ENCODE assay signal across 12 mouse cellular contexts in the genomic region with DNA sequence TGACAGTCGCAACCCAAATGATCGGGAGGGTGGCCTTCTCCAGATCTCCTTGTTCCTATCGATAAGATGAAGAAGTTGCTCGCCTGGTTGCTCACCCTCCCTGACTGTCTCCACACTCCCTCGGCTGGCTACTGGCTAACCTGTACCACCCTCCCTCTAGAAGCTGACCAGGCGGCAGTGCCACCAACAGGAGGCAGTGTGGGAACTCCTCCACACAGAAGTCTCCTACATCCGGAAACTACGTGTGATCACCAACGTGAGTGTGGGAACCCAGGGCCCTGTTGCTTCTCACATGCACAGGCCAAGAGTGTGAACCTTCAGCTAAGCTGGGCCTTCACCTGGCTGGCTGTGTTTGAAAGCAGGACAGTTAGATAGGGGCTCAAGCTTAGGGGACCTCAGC. TPM values are rescaled to one million over a fixed set of nuclear protein-coding genes. Genes with fewer than 3 reads are reported as not detected.
DNase-seq lines count a peak whose midpoint lies in the region; ATAC-seq and TF ChIP-seq lines count a peak whose summit lies in the region.
"Had no signal": no experiment of that assay in that cellular context is flagged by ENCODE, and none has a peak within 500 bp of the region (broad histone marks: within the 10 kb centered on the region; RNA-seq: fewer than 3 reads in every experiment).

No protein-coding gene starts in this region.

- no peak overlapping the region for H3K9ac ChIP-seq in heart, embryonic 11.5 days (ENCODE audit: low read depth, low read length)
- H3K9ac ChIP-seq in embryonic facial prominence, embryonic 14.5 days (ENCODE audit: low read depth, low read length) = no peak overlapping the region
- no peak overlapping the region for H3K9ac ChIP-seq in midbrain, embryonic 16.5 days (ENCODE audit: low read depth, low read length)

- no peaks in the 10 kb centered on the region for H3K9me3 ChIP-seq in heart, embryonic 11.5 days (replicated peaks; ENCODE audit: control insufficient read depth, low read length)
- no peaks in the 10 kb centered on the region for H3K9me3 ChIP-seq in E14TG2a.4 (ENCODE audit: low read length)
- no peaks in the 10 kb centered on the region for H3K9me3 ChIP-seq in embryonic facial prominence, embryonic 14.5 days (ENCODE audit: control insufficient read depth, low read length)
- H3K9me3 ChIP-seq in midbrain, embryonic 16.5 days (replicated peaks; ENCODE audit: control insufficient read depth, low read length, poor library complexity, severe bottlenecking) = no peaks in the 10 kb centered on the region
- H3K9me3 ChIP-seq: G1E; megakaryocyte, embryonic 14.5 days had no signal

- H3K4me3 ChIP-seq in heart, embryonic 11.5 days (ENCODE audit: low read depth, low read length) = no peak overlapping the region
- H3K4me3 ChIP-seq in E14TG2a.4 (replicated peaks; ENCODE audit: low read length) = peak overlapping the region; percentile 35
- no peak overlapping the region for H3K4me3 ChIP-seq in embryonic facial prominence, embryonic 14.5 days (ENCODE audit: low read depth, low read length)
- no peak overlapping the region for H3K4me3 ChIP-seq in midbrain, embryonic 16.5 days (ENCODE audit: low read depth, low read length)
- no peak overlapping the region for H3K4me3 ChIP-seq in cerebellum, adult 2 months (replicated peaks; ENCODE audit: insufficient read depth, low read depth, low read length)
- H3K4me3 ChIP-seq: megakaryocyte, embryonic 14.5 days had no signal

- H3K4me1 ChIP-seq in heart, embryonic 11.5 days (ENCODE audit: control insufficient read depth, insufficient read depth, low read length) = peaks cover 10% of the 10 kb centered on the region; the same call in 1 of the 2 replicates
- H3K4me1 ChIP-seq in E14TG2a.4 (replicated peaks; ENCODE audit: low read depth, low read length) = peaks cover 69% of the 10 kb centered on the region
- H3K4me1 ChIP-seq in embryonic facial prominence, embryonic 14.5 days (ENCODE audit: control insufficient read depth, insufficient read depth, low read length) = 0 out of 2 replicates have a peak, but pooled peaks cover 14% of the 10 kb centered on the region
- peaks cover 16% of the 10 kb centered on the region for H3K4me1 ChIP-seq in midbrain, embryonic 16.5 days (ENCODE audit: control insufficient read depth, insufficient read depth, low read length)
- H3K4me1 ChIP-seq in cerebellum, adult 2 months (ENCODE audit: control insufficient read depth, insufficient read depth, low read length) = peaks cover 6% of the 10 kb centered on the region

- ATAC-seq in heart, embryonic 11.5 days (replicated peaks; ENCODE audit: insufficient number of reproducible peaks, low FRiP score, low TSS enrichment) = no peak
- ATAC-seq in embryonic facial prominence, embryonic 14.5 days (ENCODE audit: low read depth) = no peak
- no peak for ATAC-seq in frontal cortex, adult (ENCODE audit: low TSS enrichment)
- ATAC-seq in midbrain, embryonic 16.5 days = no peak

- H3K4me2 ChIP-seq in heart, embryonic 11.5 days = peak overlapping the region; percentile 90; the same call in 1 of the 2 replicates
- 0 out of 2 replicates have a peak overlapping the region, but pooled peaks have one; percentile 64 for H3K4me2 ChIP-seq in embryonic facial prominence, embryonic 14.5 days (ENCODE audit: low read depth, low read length)
- H3K4me2 ChIP-seq in midbrain, embryonic 16.5 days (ENCODE audit: low read length) = no peak overlapping the region

- no peaks in the 10 kb centered on the region for H3K27me3 ChIP-seq in heart, embryonic 11.5 days (ENCODE audit: control insufficient read depth, insufficient read depth, low read length)
- H3K27me3 ChIP-seq in E14TG2a.4 (ENCODE audit: insufficient read depth, low read length) = no peaks in the 10 kb centered on the region
- no peaks in the 10 kb centered on the region; the same call in 1 of the 2 replicates for H3K27me3 ChIP-seq in embryonic facial prominence, embryonic 14.5 days (replicated peaks; ENCODE audit: control insufficient read depth, insufficient read depth, low read length)
- no peaks in the 10 kb centered on the region for H3K27me3 ChIP-seq in midbrain, embryonic 16.5 days (ENCODE audit: control insufficient read depth, insufficient read depth, low read depth, low read length)
- H3K27me3 ChIP-seq in cerebellum, adult 2 months (ENCODE audit: control insufficient read depth, insufficient read depth, low read length) = no peaks in the 10 kb centered on the region

- DNase-seq in heart, adult 8-10 months (ENCODE audit: low spot score) = no peak
- no peak for DNase-seq in embryonic facial prominence, embryonic 14.5 days (ENCODE audit: low spot score)
- DNase-seq in liver = peak; percentile 41
- no peak for DNase-seq in cerebellum, adult 2 months

- 47% methylated on average over 9 of the region's 9 CpGs for WGBS in heart, embryonic 11.5 days (ENCODE audit: insufficient replicate concordance)
- whole genome bisulfite sequencing in embryonic facial prominence, embryonic 14.5 days = 58% methylated on average over 9 of the region's 9 CpGs
- 61% methylated on average over 9 of the region's 9 CpGs for WGBS in midbrain, embryonic 16.5 days
- 79% methylated on average over 9 of the region's 9 CpGs for WGBS in cerebellum, adult 2 months

- H3K36me3 ChIP-seq in heart, embryonic 11.5 days (ENCODE audit: control insufficient read depth, insufficient read depth, low read length) = peaks cover 15% of the 10 kb centered on the region
- H3K36me3 ChIP-seq in E14TG2a.4 (ENCODE audit: insufficient read depth, low read length) = peaks cover 91% of the 10 kb centered on the region
- H3K36me3 ChIP-seq in embryonic facial prominence, embryonic 14.5 days (ENCODE audit: control insufficient read depth, insufficient read depth, low read length) = peaks cover 79% of the 10 kb centered on the region
- 0 out of 2 replicates have a peak, but pooled peaks cover 5% of the 10 kb centered on the region for H3K36me3 ChIP-seq in midbrain, embryonic 16.5 days (ENCODE audit: control insufficient read depth, insufficient read depth, low read length)

- no peak for TF ChIP-seq POLR2A in cerebellum, adult 2 months (IDR thresholded peaks at IDR 0.05; ENCODE audit: borderline replicate concordance, insufficient read depth, low read length)

- H3K27ac ChIP-seq in heart, embryonic 11.5 days (ENCODE audit: low read depth, low read length) = no peak overlapping the region
- no peak overlapping the region for H3K27ac ChIP-seq in embryonic facial prominence, embryonic 14.5 days (replicated peaks; ENCODE audit: low read depth, low read length)
- H3K27ac ChIP-seq in midbrain, embryonic 16.5 days (ENCODE audit: low read length) = no peak overlapping the region
- no peak overlapping the region for H3K27ac ChIP-seq in cerebellum, adult 2 months (ENCODE audit: insufficient read depth, low read length)

- 0 out of 2 replicates have a peak, but pooled peaks have one; percentile 18 for TF ChIP-seq CTCF in E14TG2a.4 (conservative IDR thresholded peaks at IDR 0.05; ENCODE audit: low read length)
- no peak for TF ChIP-seq CTCF in cerebellum, adult 2 months (IDR thresholded peaks at IDR 0.05; ENCODE audit: borderline replicate concordance, insufficient read depth, low read depth, low read length)

RNA-seq across cellular contexts. Expression of a gene that starts 9.0 kb away (rescaled TPM):
- 0.27 and 0.58 TPM in 2 replicates for polyA plus RNA-seq in heart, embryonic 11.5 days (2014; fragmentation: Nextera tagmentation; extraction: Ambion mirVana)
- 1 to 10 TPM; 1.1 to 3.2 (median 1.8) TPM for total RNA-seq in heart, adult 8-10 months (2022)
- 0.65 and 1.4 TPM in 2 replicates for polyA plus RNA-seq in embryonic facial prominence, embryonic 14.5 days (2014; fragmentation: Nextera tagmentation; extraction: Ambion mirVana)
- polyA plus RNA-seq in midbrain, embryonic 16.5 days (2015; fragmentation: Nextera tagmentation; extraction: Ambion mirVana) = 0.37 and 0.83 TPM in 2 replicates
- polyA plus RNA-seq in cerebellum, adult 2 months (2012; rRNA removed) = 1.2 and 1.4 TPM in 2 replicates
- total RNA-seq: G1E had no signal
- polyA plus RNA-seq: G1E had no signal

RNA-seq across cellular contexts. Expression of a gene that starts 34.4 kb away (rescaled TPM):
- polyA plus RNA-seq in heart, embryonic 11.5 days (2014; fragmentation: Nextera tagmentation; extraction: Ambion mirVana) = 6.6 and 7.0 TPM in 2 replicates
- total RNA-seq in heart, adult 8-10 months (2022) = 10 to 100 TPM; 11.9 to 15.0 (median 14.3) TPM
- 12.0 and 13.4 TPM in 2 replicates for polyA plus RNA-seq in embryonic facial prominence, embryonic 14.5 days (2014; fragmentation: Nextera tagmentation; extraction: Ambion mirVana)
- 11.8 and 13.1 TPM in 2 replicates for polyA plus RNA-seq in midbrain, embryonic 16.5 days (2015; fragmentation: Nextera tagmentation; extraction: Ambion mirVana)
- polyA plus RNA-seq in cerebellum, adult 2 months (2012; rRNA removed) = 11.1 and 11.8 TPM in 2 replicates

RNA-seq across cellular contexts. Expression of a gene that starts 45.4 kb away (rescaled TPM):
- 0.90 and 1.3 TPM in 2 replicates for polyA plus RNA-seq in heart, embryonic 11.5 days (2014; fragmentation: Nextera tagmentation; extraction: Ambion mirVana)
- 1 to 10 TPM; 2.6 to 3.5 (median 3.0) TPM for total RNA-seq in heart, adult 8-10 months (2022)
- polyA plus RNA-seq in embryonic facial prominence, embryonic 14.5 days (2014; fragmentation: Nextera tagmentation; extraction: Ambion mirVana) = 4.2 and 4.4 TPM in 2 replicates
- polyA plus RNA-seq in midbrain, embryonic 16.5 days (2015; fragmentation: Nextera tagmentation; extraction: Ambion mirVana) = 0.14 and 0.25 TPM in 2 replicates
- 7.1 and 8.3 TPM in 2 replicates for polyA plus RNA-seq in cerebellum, adult 2 months (2012; rRNA removed)

RNA-seq across cellular contexts. Expression of a gene that starts 51.9 kb away (rescaled TPM):
- 0.07 TPM in 1 of 2 replicates, not detected in the other for polyA plus RNA-seq in heart, embryonic 11.5 days (2014; fragmentation: Nextera tagmentation; extraction: Ambion mirVana)
- total RNA-seq in heart, adult 8-10 months (2022) = not detected
- 0.25 and 0.43 TPM in 2 replicates for polyA plus RNA-seq in embryonic facial prominence, embryonic 14.5 days (2014; fragmentation: Nextera tagmentation; extraction: Ambion mirVana)
- polyA plus RNA-seq in midbrain, embryonic 16.5 days (2015; fragmentation: Nextera tagmentation; extraction: Ambion mirVana) = not detected in 2 replicates
- polyA plus RNA-seq in cerebellum, adult 2 months (2012; rRNA removed) = not detected in 2 replicates
- total RNA-seq: layer of hippocampus, adult 8-10 months had no signal
- polyA plus RNA-seq: heart, embryonic 14.5 days had no signal
